Mouse (Mus musculus) neutrophil, adult 65 days (primary cell): ENCODE results near the gene Csrp3. TPM values are rescaled to one million over a fixed set of nuclear protein-coding genes. Genes with fewer than 3 reads are reported as not detected.

Experiments used
- total RNA-seq: library from RNA; stranded (reverse); gene quantifications from 2 replicates; pipeline ENCODE4 v1.2.4, GENCODE M21; 2023

The Csrp3 gene
- total RNA-seq = 0.79 TPM in 1 of 2 replicates, not detected in the other

DNA sequence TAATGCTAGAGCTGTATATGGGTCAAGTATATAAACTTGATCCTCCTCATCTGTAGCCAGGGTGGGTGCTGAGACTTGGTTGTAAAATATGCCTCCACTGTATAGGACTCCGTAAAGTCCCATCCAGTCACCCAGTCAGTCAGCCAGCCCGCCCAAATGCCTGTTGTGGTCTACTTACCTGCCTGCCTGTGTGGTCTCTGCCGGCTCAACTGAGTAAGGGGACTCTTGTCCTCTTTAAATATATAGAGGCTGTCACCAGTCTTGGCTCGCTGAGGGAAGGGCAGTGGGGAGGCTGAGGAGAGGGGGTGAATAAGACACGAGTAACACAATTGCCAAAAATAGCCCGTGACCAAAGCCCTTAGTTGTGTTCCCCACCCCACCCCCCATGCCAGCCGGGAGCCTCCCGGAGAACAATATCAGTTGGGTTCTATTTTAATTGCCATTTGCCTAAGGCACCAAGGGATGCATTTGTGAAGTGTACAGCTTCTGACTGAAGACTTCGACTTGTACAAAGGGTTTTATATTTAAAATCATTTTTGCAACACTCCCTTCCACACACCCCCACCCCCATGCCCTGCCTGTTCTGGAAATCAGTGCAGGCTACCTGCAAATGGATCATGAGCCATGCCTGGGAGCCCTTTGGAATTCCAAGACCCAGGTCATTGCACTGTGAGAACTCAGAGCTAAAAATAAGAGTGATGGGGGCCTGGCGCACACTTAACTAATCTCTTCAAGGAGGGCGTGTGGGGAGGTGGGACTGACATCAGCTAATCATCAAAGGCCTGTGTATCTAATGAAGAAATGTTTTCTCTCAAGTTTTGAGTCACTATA lies at the start of gene Csrp3:
TSS of gene Csrp3 (minus strand) at position 214 of the 831 bp plus-strand sequence.

DNA sequence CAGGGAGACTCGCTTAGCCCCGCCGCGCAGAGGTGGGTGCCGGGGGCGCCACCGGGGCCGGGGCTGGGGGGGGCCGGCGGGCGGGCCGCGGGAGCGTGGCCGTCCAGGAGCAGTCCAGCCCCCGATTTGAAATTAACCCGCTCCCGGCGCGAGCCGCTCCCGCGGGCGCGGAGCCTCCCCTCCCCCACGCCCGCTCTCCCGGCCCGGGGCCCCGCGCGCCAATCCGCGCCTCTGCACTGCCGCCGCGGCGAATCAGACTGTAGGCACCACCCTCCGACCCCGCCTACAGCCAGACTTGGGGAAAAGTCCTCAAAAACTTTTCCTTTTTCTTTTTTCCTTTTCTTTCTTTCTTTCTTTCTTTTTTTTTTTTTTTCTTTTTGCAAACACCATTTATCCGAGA lies 33.7 kb upstream of the Csrp3 start, which contains the start of gene E2f8:
TSS of gene E2f8 (minus strand) at position 111 of the 400 bp plus-strand sequence.

DNA sequence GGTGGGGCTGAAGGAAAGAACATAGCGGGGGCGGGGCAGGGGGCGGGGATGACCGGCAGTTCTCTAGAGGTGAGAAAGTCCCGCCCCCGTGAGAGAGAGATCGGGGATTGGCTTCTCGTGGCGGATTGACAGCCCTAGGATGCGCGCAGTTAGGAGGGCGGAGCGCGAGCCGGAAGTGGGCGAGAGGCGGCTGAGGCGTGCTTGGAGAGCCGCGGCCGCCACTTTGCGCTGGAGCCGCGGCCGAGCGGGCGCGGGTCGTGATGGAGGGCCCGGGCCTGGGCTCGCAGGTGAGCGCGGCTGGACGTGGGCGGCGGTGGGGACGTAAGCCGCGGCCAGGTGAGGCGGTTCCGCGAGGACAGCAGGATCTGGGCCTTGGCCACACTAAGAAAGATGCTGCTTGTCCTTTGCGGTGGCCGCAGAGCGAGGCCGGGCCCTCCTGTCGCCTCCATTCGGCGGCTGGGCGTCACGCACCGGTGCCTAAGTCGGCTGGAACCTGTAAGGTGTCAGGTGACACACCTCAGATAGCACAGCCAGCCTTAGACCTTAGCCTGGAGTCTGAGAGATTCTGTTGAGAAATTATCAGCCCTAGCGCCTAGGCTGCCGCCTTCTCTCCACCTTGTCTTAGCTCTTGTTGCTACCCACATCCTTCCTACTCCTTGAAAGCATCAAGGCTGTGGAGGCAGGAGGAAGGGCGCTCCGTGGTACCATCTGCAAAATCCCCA lies 58.8 kb downstream of the Csrp3 start, which contains the start of gene Zdhhc13:
TSS of gene Zdhhc13 (plus strand) at position 153 of the 722 bp plus-strand sequence.

Other genes starting within 250 kb of the Csrp3 start
- not detected in 2 replicates for gene Mrgprb3, start 204.2 kb downstream of the Csrp3 start, total RNA-seq
- gene Zdhhc13, start 59.0 kb downstream of the Csrp3 start, total RNA-seq = 20.4 and 23.8 TPM in 2 replicates
- 56.6 and 60.1 TPM in 2 replicates for gene E2f8, start 33.6 kb upstream of the Csrp3 start, total RNA-seq
- gene Nav2, start 60.7 kb upstream of the Csrp3 start, total RNA-seq = 10.4 and 12.3 TPM in 2 replicates